Mouse (Mus musculus): ENCODE data around the gene Cyp27a1. TPM values are rescaled to one million over a fixed set of nuclear protein-coding genes. Genes with fewer than 3 reads are reported as not detected.
A peak's percentile ranks its signal among the peaks of the same experiment; 100 is the strongest.

Gene Cyp27a1
- total and polyA plus RNA-seq, 2 experiments = 259 to 607 TPM

- no peaks in the 10 kb centered on the region for H3K27me3 ChIP-seq (ENCODE audit: control insufficient read depth, insufficient read depth, low read length)
- H3K4me1 ChIP-seq (ENCODE audit: control insufficient read depth, insufficient read depth, low read length) = peaks cover 18% of the 10 kb centered on the region
- no peak overlapping the region for H3K4me3 ChIP-seq (ENCODE audit: insufficient read depth, low read depth, low read length)
- no peak overlapping the region for H3K9ac ChIP-seq (ENCODE audit: low read depth, low read length)
- no peak for DNase-seq (ENCODE audit: extremely low read depth, low read depth, low spot score)
- H3K79me2 ChIP-seq (ENCODE audit: control insufficient read depth, insufficient read depth, low read length) = no peaks in the 10 kb centered on the region
- 87% methylated on average over 6 of the region's 6 CpGs for WGBS
- H3K27ac ChIP-seq (replicated peaks; ENCODE audit: insufficient read depth, low read depth, low read length) = no peak overlapping the region
- H3K36me3 ChIP-seq (ENCODE audit: control insufficient read depth, insufficient read depth, low read length) = 0 out of 2 replicates have a peak, but pooled peaks cover 4% of the 10 kb centered on the region
- TF ChIP-seq POLR2A (IDR thresholded peaks at IDR 0.05; ENCODE audit: extremely low read depth, insufficient read depth, low read length) (no peak), CTCF (IDR thresholded peaks at IDR 0.05; ENCODE audit: low read depth, low read length) (no peak)
Observed at GRCm38 (mm10) chr1:74702142-74702553, 11.2 kb upstream of the Cyp27a1 start.

- no peak for DNase-seq (ENCODE audit: extremely low read depth, low read depth, low spot score)
- Histone ChIP-seq H3K36me3 (ENCODE audit: control insufficient read depth, insufficient read depth, low read length) (0 out of 2 replicates have a peak, but pooled peaks cover 2% of the 10 kb centered on the region), H3K4me3 (ENCODE audit: insufficient read depth, low read depth, low read length) (no peak overlapping the region), H3K27ac (replicated peaks; ENCODE audit: insufficient read depth, low read depth, low read length) (no peak overlapping the region), H3K79me2 (ENCODE audit: control insufficient read depth, insufficient read depth, low read length) (no peaks in the 10 kb centered on the region), H3K9ac (ENCODE audit: low read depth, low read length) (no peak overlapping the region), H3K27me3 (ENCODE audit: control insufficient read depth, insufficient read depth, low read length) (no peaks in the 10 kb centered on the region), H3K4me1 (ENCODE audit: control insufficient read depth, insufficient read depth, low read length) (peaks cover 4% of the 10 kb centered on the region)
- 80% methylated on average over 3 of the region's 3 CpGs for whole genome bisulfite sequencing
- TF ChIP-seq POLR2A (IDR thresholded peaks at IDR 0.05; ENCODE audit: extremely low read depth, insufficient read depth, low read length) = no peak
- no peak for TF ChIP-seq CTCF (IDR thresholded peaks at IDR 0.05; ENCODE audit: low read depth, low read length)
Observed at GRCm38 (mm10) chr1:74704156-74704555, 9.2 kb upstream of the Cyp27a1 start.

- H3K27ac ChIP-seq (replicated peaks; ENCODE audit: insufficient read depth, low read depth, low read length) = no peak overlapping the region
- H3K79me2 ChIP-seq (ENCODE audit: control insufficient read depth, insufficient read depth, low read length) = no peaks in the 10 kb centered on the region
- TF ChIP-seq CTCF (IDR thresholded peaks at IDR 0.05; ENCODE audit: low read depth, low read length) (no peak), POLR2A (IDR thresholded peaks at IDR 0.05; ENCODE audit: extremely low read depth, insufficient read depth, low read length) (no peak)
- H3K27me3 ChIP-seq (ENCODE audit: control insufficient read depth, insufficient read depth, low read length) = no peaks in the 10 kb centered on the region
- WGBS = 87% methylated on average over 5 of the region's 5 CpGs
- H3K4me1 ChIP-seq (ENCODE audit: control insufficient read depth, insufficient read depth, low read length) = peaks cover 2% of the 10 kb centered on the region; the same call in 1 of the 2 replicates
- no peak for DNase-seq (ENCODE audit: extremely low read depth, low read depth, low spot score)
- H3K9ac ChIP-seq (ENCODE audit: low read depth, low read length) = no peak overlapping the region
- no peaks in the 10 kb centered on the region for H3K36me3 ChIP-seq (ENCODE audit: control insufficient read depth, insufficient read depth, low read length)
- no peak overlapping the region for H3K4me3 ChIP-seq (ENCODE audit: insufficient read depth, low read depth, low read length)
Observed at GRCm38 (mm10) chr1:74705016-74705415, 8.4 kb upstream of the Cyp27a1 start.

- Histone ChIP-seq H3K27me3 (ENCODE audit: control insufficient read depth, insufficient read depth, low read length) (no peaks in the 10 kb centered on the region), H3K36me3 (ENCODE audit: control insufficient read depth, insufficient read depth, low read length) (no peaks in the 10 kb centered on the region), H3K9ac (ENCODE audit: low read depth, low read length) (no peak overlapping the region), H3K4me3 (ENCODE audit: insufficient read depth, low read depth, low read length) (no peak overlapping the region), H3K79me2 (ENCODE audit: control insufficient read depth, insufficient read depth, low read length) (peaks cover 4% of the 10 kb centered on the region; the same call in 1 of the 2 replicates), H3K27ac (replicated peaks; ENCODE audit: insufficient read depth, low read depth, low read length) (no peak overlapping the region), H3K4me1 (ENCODE audit: control insufficient read depth, insufficient read depth, low read length) (no peaks in the 10 kb centered on the region)
- WGBS = 73% methylated on average over 6 of the region's 6 CpGs
- no peak for DNase-seq (ENCODE audit: extremely low read depth, low read depth, low spot score)
- TF ChIP-seq POLR2A (IDR thresholded peaks at IDR 0.05; ENCODE audit: extremely low read depth, insufficient read depth, low read length) (no peak), CTCF (IDR thresholded peaks at IDR 0.05; ENCODE audit: low read depth, low read length) (no peak)
Observed at GRCm38 (mm10) chr1:74709566-74709965, 3.8 kb upstream of the Cyp27a1 start.

GRCm38 (mm10) chr1:74712046-74712445, 1.3 kb upstream of the Cyp27a1 start:
- 0 out of 2 replicates have a peak, but pooled peaks cover 1% of the 10 kb centered on the region for H3K36me3 ChIP-seq (ENCODE audit: control insufficient read depth, insufficient read depth, low read length)
- H3K4me3 ChIP-seq (ENCODE audit: insufficient read depth, low read depth, low read length) = no peak overlapping the region
- TF ChIP-seq CTCF (IDR thresholded peaks at IDR 0.05; ENCODE audit: low read depth, low read length) (peak; percentile 27; the same call in 1 of the 2 replicates), POLR2A (IDR thresholded peaks at IDR 0.05; ENCODE audit: extremely low read depth, insufficient read depth, low read length) (no peak)
- peaks cover 18% of the 10 kb centered on the region for H3K79me2 ChIP-seq (ENCODE audit: control insufficient read depth, insufficient read depth, low read length)
- no peaks in the 10 kb centered on the region for H3K27me3 ChIP-seq (ENCODE audit: control insufficient read depth, insufficient read depth, low read length)
- peaks cover 8% of the 10 kb centered on the region; the same call in 1 of the 2 replicates for H3K4me1 ChIP-seq (ENCODE audit: control insufficient read depth, insufficient read depth, low read length)
- DNase-seq (ENCODE audit: extremely low read depth, low read depth, low spot score) = peak; percentile 55
- peak overlapping the region; percentile 86 for H3K27ac ChIP-seq (replicated peaks; ENCODE audit: insufficient read depth, low read depth, low read length)
- 36% methylated on average over 4 of the region's 4 CpGs for WGBS
- no peak overlapping the region for H3K9ac ChIP-seq (ENCODE audit: low read depth, low read length)

GRCm38 (mm10) chr1:74712461-74713098, 794 bp upstream of the Cyp27a1 start:
- peak overlapping the region; percentile 18; the same call in 1 of the 2 replicates for H3K9ac ChIP-seq (ENCODE audit: low read depth, low read length)
- H3K36me3 ChIP-seq (ENCODE audit: control insufficient read depth, insufficient read depth, low read length) = 0 out of 2 replicates have a peak, but pooled peaks cover 1% of the 10 kb centered on the region
- 17% methylated on average over 5 of the region's 5 CpGs for WGBS

More at GRCm38 (mm10) chr1:74712461-74713098, 794 bp upstream of the Cyp27a1 start:
- Histone ChIP-seq H3K4me1 (ENCODE audit: control insufficient read depth, insufficient read depth, low read length) (peaks cover 8% of the 10 kb centered on the region; the same call in 1 of the 2 replicates), H3K27ac (replicated peaks; ENCODE audit: insufficient read depth, low read depth, low read length) (peak overlapping the region; percentile 86), H3K4me3 (ENCODE audit: insufficient read depth, low read depth, low read length) (peak overlapping the region; percentile 85), H3K27me3 (ENCODE audit: control insufficient read depth, insufficient read depth, low read length) (no peaks in the 10 kb centered on the region), H3K79me2 (ENCODE audit: control insufficient read depth, insufficient read depth, low read length) (peaks cover 18% of the 10 kb centered on the region)
- TF ChIP-seq CTCF (IDR thresholded peaks at IDR 0.05; ENCODE audit: low read depth, low read length) (no peak), POLR2A (IDR thresholded peaks at IDR 0.05; ENCODE audit: extremely low read depth, insufficient read depth, low read length) (no peak)
- DNase-seq (ENCODE audit: extremely low read depth, low read depth, low spot score) = peak; percentile 97
